17 mouse cellular contexts compared by ENCODE assay signal in the genomic region with DNA sequence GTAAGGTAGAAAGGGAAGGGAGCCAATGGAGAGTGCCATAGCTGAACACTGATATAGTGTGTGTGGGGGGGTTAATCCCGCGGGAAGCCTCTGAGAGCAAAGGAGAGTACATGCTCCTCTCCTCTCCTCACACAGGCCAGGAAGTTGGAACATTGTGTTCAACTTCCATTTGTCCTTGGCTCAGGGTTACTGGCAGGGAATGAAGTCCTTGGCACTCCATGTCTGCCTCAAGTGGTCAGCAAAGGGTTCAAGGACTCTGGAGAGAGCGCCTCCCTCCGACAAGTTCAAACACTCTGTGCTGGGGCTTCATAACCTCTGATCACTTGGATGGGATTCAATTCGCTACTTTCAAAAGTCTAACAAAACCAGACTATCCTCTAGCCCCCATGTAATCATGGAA.
DNase-seq lines count a peak whose midpoint lies in the region; ATAC-seq lines count a peak whose summit lies in the region.
"Had no signal": no experiment of that assay in that cellular context is flagged by ENCODE, and none has a peak within 500 bp of the region (broad histone marks: within the 10 kb centered on the region; RNA-seq: fewer than 3 reads in every experiment).

No protein-coding gene starts in this region.

- H3K4me3 ChIP-seq in heart, embryonic 12.5 days, result no peak overlapping the region
- H3K4me3 ChIP-seq in kidney, embryonic 14.5 days (ENCODE audit: low read length), result no peak overlapping the region
- H3K4me3 ChIP-seq: forebrain, embryonic 12.5 days; hindbrain, embryonic 12.5 days; midbrain, embryonic 15.5 days had no signal

- WGBS in heart, embryonic 12.5 days, result 82% methylated on average over 5 of the region's 5 CpGs
- 88% methylated on average over 5 of the region's 5 CpGs for WGBS in kidney, embryonic 14.5 days

- H3K4me1 ChIP-seq in heart, embryonic 12.5 days (replicated peaks), result no peaks in the 10 kb centered on the region
- H3K4me1 ChIP-seq in kidney, embryonic 14.5 days (ENCODE audit: control insufficient read depth, insufficient read depth, low read length), result no peaks in the 10 kb centered on the region
- H3K4me1 ChIP-seq: forebrain, embryonic 12.5 days had no signal

- no peaks in the 10 kb centered on the region for H3K27me3 ChIP-seq in heart, embryonic 12.5 days (replicated peaks)
- no peaks in the 10 kb centered on the region for H3K27me3 ChIP-seq in kidney, embryonic 14.5 days (ENCODE audit: control insufficient read depth, insufficient read depth, low read length)
- H3K27me3 ChIP-seq: forebrain, embryonic 12.5 days; hindbrain, embryonic 12.5 days; midbrain, embryonic 15.5 days had no signal

- no peaks in the 10 kb centered on the region for H3K36me3 ChIP-seq in heart, embryonic 12.5 days
- no peaks in the 10 kb centered on the region for H3K36me3 ChIP-seq in kidney, embryonic 14.5 days (ENCODE audit: control insufficient read depth, insufficient read depth, low read length)
- H3K36me3 ChIP-seq: forebrain, embryonic 12.5 days; hindbrain, embryonic 12.5 days; midbrain, embryonic 15.5 days had no signal

- no peak overlapping the region for H3K4me2 ChIP-seq in heart, embryonic 12.5 days
- no peak overlapping the region for H3K4me2 ChIP-seq in kidney, embryonic 14.5 days (replicated peaks; ENCODE audit: low read depth, low read length)
- H3K4me2 ChIP-seq: forebrain, embryonic 12.5 days; hindbrain, embryonic 12.5 days; liver, embryonic 11.5 days; midbrain, embryonic 15.5 days had no signal

- H3K9ac ChIP-seq in heart, embryonic 12.5 days, result no peak overlapping the region
- no peak overlapping the region for H3K9ac ChIP-seq in kidney, embryonic 14.5 days (ENCODE audit: low read depth, low read length)
- H3K9ac ChIP-seq: forebrain, embryonic 12.5 days; hindbrain, embryonic 12.5 days; midbrain, embryonic 15.5 days had no signal

- ATAC-seq in heart, embryonic 12.5 days (ENCODE audit: insufficient number of reproducible peaks, low FRiP score), result no peak
- no peak for ATAC-seq in kidney, embryonic 14.5 days (ENCODE audit: low FRiP score, low TSS enrichment)

- no peaks in the 10 kb centered on the region for H3K9me3 ChIP-seq in heart, embryonic 12.5 days (replicated peaks)
- H3K9me3 ChIP-seq in kidney, embryonic 14.5 days (ENCODE audit: control insufficient read depth, low read length), result no peaks in the 10 kb centered on the region
- H3K9me3 ChIP-seq: forebrain, embryonic 12.5 days; hindbrain, embryonic 12.5 days; midbrain, embryonic 15.5 days had no signal

- DNase-seq in adrenal gland, adult 2 months, result peak; percentile 67
- DNase-seq in adrenal gland, postnatal 25 days, result no peak
- DNase-seq in heart, adult 8-10 months (ENCODE audit: low spot score), result peak; percentile 32
- DNase-seq in adrenal gland, postnatal 14 days, result peak; percentile 57
- peak; percentile 84 for DNase-seq in lung, postnatal 36 days
- no peak for DNase-seq in urinary bladder, postnatal 10 days (ENCODE audit: low spot score)
- DNase-seq: cerebellum, adult 8-10 months; kidney, adult 11 months; kidney, postnatal 4 days; right cerebral cortex, postnatal 4 days; thymus, postnatal 25 days had no signal

- H3K27ac ChIP-seq in heart, embryonic 12.5 days (ENCODE audit: poor library complexity, severe bottlenecking), result no peak overlapping the region
- no peak overlapping the region for H3K27ac ChIP-seq in kidney, embryonic 14.5 days (ENCODE audit: low read depth, low read length)
- H3K27ac ChIP-seq: forebrain, embryonic 12.5 days; hindbrain, embryonic 12.5 days; midbrain, embryonic 15.5 days had no signal

Comparison
In these comparisons a context has a peak if more than half of its experiments do, and no peak if none do; other contexts are left out.
1. DNase-seq: peak in adrenal gland, adult 2 months (single experiment), heart, adult 8-10 months (single experiment), adrenal gland, postnatal 14 days (single experiment) and lung, postnatal 36 days (single experiment); none in adrenal gland, postnatal 25 days (single experiment) and urinary bladder, postnatal 10 days (single experiment).